Mouse (Mus musculus) ES-Bruce4 (cell line): ENCODE measurements around the gene Sytl1.

Experiments
- CTCF ChIP-seq: IDR thresholded peaks from one replicate; pipeline ENCODE4 v1.8.1; 2011; ENCODE audit warnings: low read depth, low read length
- POLR2A ChIP-seq: IDR thresholded peaks from one replicate; pipeline ENCODE4 v1.8.1; 2011; ENCODE audit warnings: low read length; ENCODE audit not compliant: insufficient read depth

DNA sequence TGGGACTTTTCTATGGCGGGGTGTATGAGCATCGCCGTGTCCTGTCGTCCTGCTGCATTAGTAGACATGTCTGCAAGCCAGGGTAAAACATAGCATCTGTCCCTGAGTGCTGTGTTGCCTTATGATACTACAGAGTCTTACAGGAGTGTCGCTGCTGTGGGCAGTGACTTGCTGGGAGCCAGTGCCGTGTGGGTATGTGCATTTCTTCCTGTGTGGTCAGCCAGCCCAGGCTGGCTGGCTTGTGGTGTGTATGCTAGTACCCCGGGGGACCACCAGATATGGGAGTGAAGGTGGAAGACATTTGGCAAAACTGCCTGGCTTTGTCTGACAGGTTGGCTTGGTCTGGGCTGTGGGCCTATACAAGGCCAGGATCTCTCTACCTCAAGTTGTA lies 543 bp downstream of the Sytl1 start:
- no peak for TF ChIP-seq POLR2A
- TF ChIP-seq CTCF, result no peak
